Mouse (Mus musculus) neutrophil, adult 65 days (primary cell): ENCODE results near the gene Ciita. TPM values are rescaled to one million over a fixed set of nuclear protein-coding genes. Genes with fewer than 3 reads are reported as not detected.

Source experiments
- total RNA-seq: library from RNA; stranded (reverse); gene quantifications from 2 replicates; pipeline ENCODE4 v1.2.4, GENCODE M21; 2023

Ciita gene
- 1.3 and 1.7 TPM in 2 replicates for total RNA-seq

DNA sequence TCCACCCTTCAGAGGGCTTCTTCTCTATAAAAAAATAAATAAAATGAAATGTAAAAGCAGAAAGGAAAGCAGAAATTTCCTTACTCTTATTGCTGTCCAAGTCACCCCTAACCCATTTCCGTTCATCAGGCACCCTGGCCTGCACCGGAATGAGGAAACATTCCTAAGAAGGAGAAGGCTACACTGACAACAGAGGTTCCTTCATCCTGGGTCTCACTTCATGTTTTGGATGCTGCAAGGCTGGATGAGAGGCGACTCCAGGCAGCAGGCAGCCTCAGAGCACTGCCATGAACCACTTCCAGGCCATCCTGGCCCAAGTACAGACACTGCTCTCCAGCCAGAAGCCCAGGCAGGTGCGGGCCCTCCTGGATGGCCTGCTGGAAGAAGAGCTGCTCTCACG is at the start of gene Ciita:
Gene Ciita (plus strand): TSS at position 203 of the 400 bp plus-strand sequence.

DNA sequence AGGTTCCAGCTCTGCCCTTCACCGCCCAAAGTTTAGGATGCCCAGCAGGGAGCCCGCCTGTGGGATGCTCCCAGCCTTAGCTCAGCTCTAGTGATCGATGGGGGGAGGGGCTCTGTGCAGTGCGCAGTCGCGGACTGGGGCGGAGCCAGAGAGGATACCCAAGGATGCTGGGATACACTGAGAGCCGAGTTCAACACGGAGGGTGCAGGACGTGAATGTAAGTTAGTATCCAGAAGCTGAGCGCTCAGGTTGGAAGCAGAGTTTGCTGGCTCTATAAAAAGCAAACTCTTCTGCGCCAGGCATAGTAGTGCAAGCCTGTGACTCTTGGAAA is 32.6 kb upstream of the Ciita start, which contains the start of gene Tvp23a:
Gene Tvp23a (minus strand): TSS at position 99 of the 331 bp plus-strand sequence.

GRCm38 (mm10) chr16:10542698-10543365 is 63.0 kb downstream of the Ciita start, which contains the start of gene Dexi:
Gene Dexi (minus strand): TSS chr16:10543054.

DNA sequence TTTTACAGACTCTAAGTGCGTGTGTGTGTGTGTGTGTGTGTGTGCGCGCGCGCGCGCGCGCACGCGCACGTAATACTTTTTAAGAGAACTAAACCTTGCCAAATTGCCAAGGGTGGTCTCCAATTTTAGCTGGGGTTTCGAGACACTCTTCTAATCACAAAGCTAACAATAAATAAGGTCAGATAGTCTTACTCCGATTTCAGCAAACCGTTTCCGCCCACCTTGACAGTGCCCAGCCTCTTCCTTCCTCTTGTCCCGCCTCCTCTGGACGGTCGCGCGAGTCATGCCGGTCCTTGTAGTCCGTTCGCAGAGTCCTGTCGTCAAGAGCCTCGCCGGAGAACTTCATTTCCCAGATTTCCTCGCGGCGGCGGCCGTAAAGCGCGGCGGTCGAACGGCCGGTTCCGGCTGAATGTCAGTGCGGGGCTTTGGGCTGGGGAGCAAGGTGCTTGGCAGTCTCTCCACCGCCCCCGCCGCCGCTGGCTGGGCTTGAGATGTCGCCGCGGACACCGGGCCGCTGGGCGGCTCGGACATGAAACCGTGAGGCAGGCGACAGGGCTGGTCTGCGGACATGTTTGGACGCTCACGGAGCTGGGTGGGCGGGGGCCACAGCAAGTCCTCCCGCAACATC is 65.2 kb downstream of the Ciita start, which contains the start of gene Clec16a:
Gene Clec16a (plus strand): TSS at position 345 of the 628 bp plus-strand sequence.

Other genes starting within 250 kb of the Ciita start
- not detected in 2 replicates for gene Emp2, start 166.1 kb upstream of the Ciita start, total RNA-seq
- not detected in 2 replicates for gene Tekt5, start 84.6 kb upstream of the Ciita start, total RNA-seq
- gene Nubp1, start 68.1 kb upstream of the Ciita start, total RNA-seq, result 12.7 and 16.0 TPM in 2 replicates
- gene Tvp23a, start 32.7 kb upstream of the Ciita start, total RNA-seq, result not detected in 2 replicates
- gene Dexi, start 63.0 kb downstream of the Ciita start, total RNA-seq, result 2.3 and 5.2 TPM in 2 replicates
- gene Clec16a, start 65.3 kb downstream of the Ciita start, total RNA-seq, result 28.5 and 39.5 TPM in 2 replicates